In the genomic region with DNA sequence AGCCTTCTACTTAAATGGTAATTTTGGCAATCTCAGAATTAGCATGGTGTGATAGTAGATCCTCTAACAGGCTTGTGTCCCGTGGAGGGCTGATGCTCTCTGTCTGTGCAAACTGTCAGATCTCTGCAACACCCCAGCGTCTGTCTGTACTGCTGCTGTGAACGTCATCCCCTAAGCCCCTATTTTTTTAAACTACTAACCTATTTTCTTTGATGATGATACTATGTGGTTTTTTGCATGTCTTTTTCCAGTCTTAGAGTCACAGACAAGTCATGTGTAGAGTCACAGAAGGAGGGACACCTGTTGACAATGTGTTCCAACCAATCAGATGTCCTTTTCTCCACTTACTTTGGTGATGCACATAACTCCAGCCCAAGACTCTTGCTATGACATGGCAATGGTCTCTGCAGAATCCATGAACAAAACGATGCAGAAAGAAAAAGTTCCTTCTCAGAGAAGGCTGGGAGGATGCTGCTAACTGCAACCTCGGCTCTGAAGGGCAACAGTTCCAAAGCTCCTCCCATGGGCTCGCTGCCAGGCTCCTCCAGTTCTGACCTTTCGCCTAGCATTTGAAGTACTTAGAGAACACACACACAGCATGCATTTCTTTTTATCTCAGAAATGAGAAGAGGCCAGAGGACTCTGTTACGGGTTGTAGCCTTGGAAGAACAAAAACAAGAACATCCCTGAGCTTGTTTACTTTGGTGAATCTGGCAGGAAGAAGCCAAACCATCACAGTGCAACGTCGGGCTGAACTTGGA, we compare ENCODE assay signal across 9 mouse cellular contexts. TPM values are rescaled to one million over a fixed set of nuclear protein-coding genes. Genes with fewer than 3 reads are reported as not detected.
DNase-seq lines count a peak whose midpoint lies in the region; ATAC-seq lines count a peak whose summit lies in the region.
"Had no signal": no experiment of that assay in that cellular context is flagged by ENCODE, and none has a peak within 500 bp of the region (broad histone marks: within the 10 kb centered on the region; RNA-seq: fewer than 3 reads in every experiment).

No protein-coding gene starts in this region.

- H3K9me3 ChIP-seq in intestine, embryonic 15.5 days: no peaks in the 10 kb centered on the region
- H3K9me3 ChIP-seq in forebrain, embryonic 15.5 days: no peaks in the 10 kb centered on the region
- H3K9me3 ChIP-seq: embryonic facial prominence, embryonic 13.5 days had no signal

- H3K4me3 ChIP-seq in intestine, embryonic 15.5 days (replicated peaks): no peak overlapping the region
- no peak overlapping the region for H3K4me3 ChIP-seq in forebrain, embryonic 15.5 days
- H3K4me3 ChIP-seq: embryonic facial prominence, embryonic 13.5 days had no signal

- no peaks in the 10 kb centered on the region for H3K27me3 ChIP-seq in intestine, embryonic 15.5 days (replicated peaks)
- H3K27me3 ChIP-seq in forebrain, embryonic 15.5 days: no peaks in the 10 kb centered on the region
- H3K27me3 ChIP-seq: embryonic facial prominence, embryonic 13.5 days had no signal

- peak; percentile 22 for DNase-seq in NIH3T3 (ENCODE audit: low read depth)
- peak; percentile 35 to 46 for DNase-seq in gastrocnemius, adult 8-10 months (ENCODE audit: low spot score in 2 of 2)
- DNase-seq in lung, postnatal 14 days: peak; percentile 76
- DNase-seq in yolk sac, embryonic 10.5 days (ENCODE audit: low spot score): peak; percentile 30
- no peak for DNase-seq in layer of hippocampus, postnatal 10 days (ENCODE audit: low spot score in 2 of 2)
- no peak for DNase-seq in frontal cortex, postnatal 25 days (ENCODE audit: low spot score in 2 of 2)

- no peaks in the 10 kb centered on the region for H3K36me3 ChIP-seq in intestine, embryonic 15.5 days
- H3K36me3 ChIP-seq in forebrain, embryonic 15.5 days: peaks cover 9% of the 10 kb centered on the region; the same call in 1 of the 2 replicates

- 39% methylated on average over 10 of the region's 10 CpGs for WGBS in intestine, embryonic 15.5 days
- 55% methylated on average over 10 of the region's 10 CpGs for WGBS in forebrain, embryonic 15.5 days

- H3K9ac ChIP-seq in intestine, embryonic 15.5 days: no peak overlapping the region
- no peak overlapping the region for H3K9ac ChIP-seq in forebrain, embryonic 15.5 days (replicated peaks)
- H3K9ac ChIP-seq: embryonic facial prominence, embryonic 13.5 days had no signal

- 0 out of 2 replicates have a peak overlapping the region, but pooled peaks have one; percentile 6 for H3K4me2 ChIP-seq in intestine, embryonic 15.5 days (replicated peaks)
- no peak overlapping the region for H3K4me2 ChIP-seq in forebrain, embryonic 15.5 days (replicated peaks)
- H3K4me2 ChIP-seq: embryonic facial prominence, embryonic 13.5 days had no signal

- ATAC-seq in intestine, embryonic 15.5 days: peak; percentile 71
- no peak for ATAC-seq in forebrain, embryonic 15.5 days (replicated peaks)

- peaks cover 18% of the 10 kb centered on the region for H3K4me1 ChIP-seq in intestine, embryonic 15.5 days (replicated peaks)
- no peaks in the 10 kb centered on the region for H3K4me1 ChIP-seq in forebrain, embryonic 15.5 days

- H3K27ac ChIP-seq in intestine, embryonic 15.5 days: peak overlapping the region; percentile 34; the same call in 1 of the 2 replicates
- H3K27ac ChIP-seq in forebrain, embryonic 15.5 days (replicated peaks): no peak overlapping the region
- H3K27ac ChIP-seq: embryonic facial prominence, embryonic 13.5 days had no signal

RNA-seq across cellular contexts. Expression of gene Eif4e3, which starts 23.0 kb away (rescaled TPM):
- total RNA-seq in gastrocnemius, adult 8-10 months (2022): 10 to 100 TPM; 30.8 to 37.5 (median 31.9) TPM
- polyA plus RNA-seq in intestine, embryonic 15.5 days (2015; fragmentation: Nextera tagmentation; extraction: Ambion mirVana): 10.6 and 12.3 TPM in 2 replicates
- total RNA-seq in layer of hippocampus, postnatal 10 days (2021): 10 to 100 TPM; 18.4 to 20.3 TPM
- polyA plus RNA-seq in forebrain, embryonic 15.5 days (2015; fragmentation: Nextera tagmentation; extraction: Ambion mirVana): 9.9 and 10.0 TPM in 2 replicates

RNA-seq across cellular contexts. Expression of gene Gm20696, which starts 23.0 kb away (rescaled TPM):
- 1 to 10 TPM in 1 of 4 experiments, under 1 TPM in 3; 0.72 to 1.3 (median 0.81) TPM for total RNA-seq in gastrocnemius, adult 8-10 months (2022)
- polyA plus RNA-seq in intestine, embryonic 15.5 days (2015; fragmentation: Nextera tagmentation; extraction: Ambion mirVana): 2.7 and 3.8 TPM in 2 replicates
- total RNA-seq in layer of hippocampus, postnatal 10 days (2021): 1 to 10 TPM; 7.1 to 8.8 TPM
- 5.7 and 5.8 TPM in 2 replicates for polyA plus RNA-seq in forebrain, embryonic 15.5 days (2015; fragmentation: Nextera tagmentation; extraction: Ambion mirVana)

RNA-seq across cellular contexts. Expression of gene Gpr27, which starts 48.9 kb away (rescaled TPM):
- total RNA-seq in gastrocnemius, adult 8-10 months (2022): under 1 TPM; 0.34 to 0.87 (median 0.66) TPM
- 2.4 and 2.6 TPM in 2 replicates for polyA plus RNA-seq in intestine, embryonic 15.5 days (2015; fragmentation: Nextera tagmentation; extraction: Ambion mirVana)
- total RNA-seq in layer of hippocampus, postnatal 10 days (2021): 10 to 100 TPM; 60.3 to 61.9 TPM
- polyA plus RNA-seq in forebrain, embryonic 15.5 days (2015; fragmentation: Nextera tagmentation; extraction: Ambion mirVana): 22.5 and 24.2 TPM in 2 replicates

Comparison
In these comparisons a context has a peak if more than half of its experiments do, and no peak if none do; other contexts are left out.
1. DNase-seq: peak in NIH3T3 (single experiment), gastrocnemius, adult 8-10 months (2 of 2), lung, postnatal 14 days (single experiment) and yolk sac, embryonic 10.5 days (single experiment); none in layer of hippocampus, postnatal 10 days (0 of 2) and frontal cortex, postnatal 25 days (0 of 2).
2. RNA of gene Gpr27, which starts 48.9 kb away (total RNA-seq): 60.3 to 61.9 TPM in layer of hippocampus, postnatal 10 days; 0.34 to 0.87 TPM in gastrocnemius, adult 8-10 months; every median in the first group is over 10 times any median in the second.